Mouse (Mus musculus) ES-E14 (cell line): Measurements from ENCODE around the gene Nme4. TPM values are rescaled to one million over a fixed set of nuclear protein-coding genes. Genes with fewer than 3 reads are reported as not detected.

Source experiments
- DNase-seq: peaks from one replicate; pipeline ENCODE4 v3.0.0-alpha.2; 2013; ENCODE audit warnings: low read depth, low spot score
- H3K27ac ChIP-seq: 2 replicates; pipeline ENCODE4 v1.5.1; 2012; ENCODE audit warnings: low read depth, mild to moderate bottlenecking, low read length, moderate library complexity, mixed read lengths; ENCODE audit not compliant: poor library complexity, insufficient read depth, severe bottlenecking
- H3K36me3 ChIP-seq: 2 replicates; pipeline ENCODE4 v1.6.1; 2012; ENCODE audit warnings: mild to moderate bottlenecking, low read length, moderate library complexity, mixed read lengths; ENCODE audit not compliant: control insufficient read depth, poor library complexity, insufficient read depth, severe bottlenecking
- H3K4me1 ChIP-seq, 2 experiments: fragments of 150-350 bp in 1 of 2; sonication (generic) in 1 of 2; 2 replicates each; pipeline ENCODE4 v1.6.1; 2012; ENCODE audit warnings: low read length in 2 of 2, mild to moderate bottlenecking in 1 of 2, mixed read lengths in 1 of 2; ENCODE audit not compliant: control insufficient read depth in 2 of 2, insufficient read depth in 2 of 2, poor library complexity in 1 of 2
- H3K4me3 ChIP-seq, 2 experiments: fragments of 150-350 bp in 1 of 2; sonication (generic) in 1 of 2; 2 replicates each; pipeline ENCODE4 v1.5.1; 2012; ENCODE audit warnings: low read length in 2 of 2, low read depth in 1 of 2, mild to moderate bottlenecking in 1 of 2, mixed read lengths in 1 of 2; ENCODE audit not compliant: insufficient read depth in 1 of 2, poor library complexity in 1 of 2, severe bottlenecking in 1 of 2
- H3K9ac ChIP-seq: 2 replicates; pipeline ENCODE4 v1.6.1; 2012; ENCODE audit warnings: low read depth, mild to moderate bottlenecking, low read length, mixed read lengths; ENCODE audit not compliant: poor library complexity, insufficient read depth, severe bottlenecking
- H3K9me3 ChIP-seq: fragments of 150-350 bp; sonication (generic); 2 replicates; pipeline ENCODE4 v1.6.1; 2012; ENCODE audit warnings: low read depth, mild to moderate bottlenecking, low read length; ENCODE audit not compliant: control insufficient read depth, insufficient read depth
- CHD2 ChIP-seq: IDR thresholded peaks from 2 replicates; pipeline ENCODE4 v1.6.1; 2014; ENCODE audit warnings: mild to moderate bottlenecking, low read depth, low read length, inconsistent platforms
- HCFC1 ChIP-seq: IDR thresholded peaks from 2 replicates; pipeline ENCODE4 v1.6.1; 2012; ENCODE audit warnings: low read length, inconsistent platforms, borderline replicate concordance; ENCODE audit not compliant: insufficient read depth
- MAFK ChIP-seq: IDR thresholded peaks from 2 replicates; pipeline ENCODE4 v1.6.1; 2014; ENCODE audit warnings: mild to moderate bottlenecking, low read depth, low read length, inconsistent platforms; ENCODE audit not compliant: insufficient read depth
- ZC3H11A ChIP-seq: IDR thresholded peaks from 2 replicates; pipeline ENCODE4 v1.6.1; 2012; ENCODE audit warnings: low read depth, mild to moderate bottlenecking, inconsistent platforms, low read length, borderline replicate concordance
- ZNF384 ChIP-seq: IDR thresholded peaks from 2 replicates; pipeline ENCODE4 v1.6.1; 2012; ENCODE audit warnings: low read depth, low read length, inconsistent platforms
- in situ Hi-C, 2 experiments: fragments of 600-800 bp; cut with MboI; formaldehyde crosslinking; loops; one replicate each; pipeline ENCODE4 v1.15.1; 2025; ENCODE audit warnings: low sequenced_read_pairs in 2 of 2, inconsistent platforms in 1 of 2; ENCODE audit not compliant: unreplicated experiment in 2 of 2
- total RNA-seq: library from RNA; depleted of rRNA; stranded (reverse); fragments of 300-350 nt; gene quantifications from 2 replicates; pipeline ENCODE4 v1.2.3, GENCODE M21; 2012

The Nme4 gene
- total RNA-seq, 1 experiment: 96.4 TPM

- in situ Hi-C loops: no loop called here
- no peak for TF ChIP-seq ZNF384
- peaks cover 21% of the 10 kb centered on the region for H3K36me3 ChIP-seq
Measured at GRCm38 (mm10) chr17:26131062-26131732, 35.8 kb upstream of the Nme4 start.

GRCm38 (mm10) chr17:26125226-26125625 lies 29.8 kb upstream of the Nme4 start:
- Histone ChIP-seq H3K9me3 (no peaks in the 10 kb centered on the region), H3K36me3 (peaks cover 57% of the 10 kb centered on the region), H3K9ac (no peak overlapping the region), H3K4me3 (no peak overlapping the region), H3K27ac (no peak overlapping the region), H3K4me1 (peaks cover 0 to 12% of the 10 kb centered on the region in 2 experiments; a peak in 1 of 4 replicates)
- in situ Hi-C loops: no loop called here
- no peak for TF ChIP-seq HCFC1
- no peak for TF ChIP-seq ZC3H11A
- TF ChIP-seq CHD2: no peak
- no peak for TF ChIP-seq MAFK
- no peak for TF ChIP-seq ZNF384
- DNase-seq: no peak

More at GRCm38 (mm10) chr17:26131062-26131732, 35.8 kb upstream of the Nme4 start:
- H3K4me3 ChIP-seq: peak overlapping the region; percentile 32 to 37; a peak in 3 of 4 replicates
- H3K9me3 ChIP-seq: no peaks in the 10 kb centered on the region
- no peak for DNase-seq
- peaks cover 0 to 2% of the 10 kb centered on the region in 2 experiments; a peak in 1 of 4 replicates for H3K4me1 ChIP-seq
- peak overlapping the region; percentile 0 for H3K9ac ChIP-seq
- no peak overlapping the region for H3K27ac ChIP-seq

- DNase-seq: no peak
- Histone ChIP-seq H3K9me3 (no peaks in the 10 kb centered on the region), H3K4me1 (peaks cover 0 to 16% of the 10 kb centered on the region in 2 experiments; a peak in 1 of 4 replicates), H3K9ac (peak overlapping the region; percentile 88), H3K4me3 (peak overlapping the region; percentile 90 to 92), H3K27ac (no peak overlapping the region), H3K36me3 (peaks cover 59% of the 10 kb centered on the region)
- TF ChIP-seq CHD2 (no peak), MAFK (no peak), ZC3H11A (no peak), ZNF384 (no peak), HCFC1 (no peak)
- in situ Hi-C loops: no loop called here
Measured at GRCm38 (mm10) chr17:26124560-26124959, 29.2 kb upstream of the Nme4 start.

GRCm38 (mm10) chr17:26123267-26123684 lies 27.9 kb upstream of the Nme4 start, which contains the start of gene Mrpl28:
Mrpl28 (plus strand) TSS chr17:26123500.
- peaks cover 0 to 18% of the 10 kb centered on the region in 2 experiments; a peak in 1 of 4 replicates for H3K4me1 ChIP-seq
- TF ChIP-seq ZNF384 (peak; percentile 71; the same call in 1 of the 2 replicates), CHD2 (peak; percentile 88; the same call in 1 of the 2 replicates), ZC3H11A (no peak), MAFK (no peak), HCFC1 (peak; percentile 73; the same call in 1 of the 2 replicates)
- in situ Hi-C loops: no loop called here
- H3K9ac ChIP-seq: peak within 1 kb of the TSS; percentile 88
- peaks cover 63% of the 10 kb centered on the region for H3K36me3 ChIP-seq
- H3K27ac ChIP-seq: peak within 1 kb of the TSS; percentile 24
- no peaks in the 10 kb centered on the region for H3K9me3 ChIP-seq
- peak; percentile 98 for DNase-seq
- peak within 1 kb of the TSS; percentile 90 to 92 for H3K4me3 ChIP-seq
